Mouse (Mus musculus): ENCODE measurements at regions not wholly inside any gene's neighbourhood (a gene's known extent, or its start where the extent isn't known, plus 50 kb on each side); places are given as distances from the start of the nearest gene placed in this dataset.

GRCm38 (mm10) chr8:76182520-76182919, 716.7 kb upstream of the Nr3c2 start:
- ATAC-seq (replicated peaks; ENCODE audit: insufficient number of reproducible peaks, low FRiP score, low TSS enrichment, low read depth) (no peak), DNase-seq (ENCODE audit: low spot score) (no peak)
- no peaks in the 10 kb centered on the region for H3K4me1 ChIP-seq (ENCODE audit: control insufficient read depth, insufficient read depth, low read length)
- WGBS: 82% methylated on average over 3 of the region's 3 CpGs
- no peak overlapping the region for H3K9ac ChIP-seq (replicated peaks; ENCODE audit: low read length)
- H3K4me3 ChIP-seq (ENCODE audit: low read depth, low read length): no peak overlapping the region
- H3K4me2 ChIP-seq (ENCODE audit: low read depth, low read length): no peak overlapping the region
- H3K27me3 ChIP-seq (ENCODE audit: control insufficient read depth, insufficient read depth, low read length): no peaks in the 10 kb centered on the region
- H3K36me3 ChIP-seq (replicated peaks; ENCODE audit: control insufficient read depth, insufficient read depth, low read depth, low read length): no peaks in the 10 kb centered on the region
- no peak overlapping the region for H3K27ac ChIP-seq (replicated peaks; ENCODE audit: low read depth, low read length)
- no peaks in the 10 kb centered on the region for H3K9me3 ChIP-seq (replicated peaks; ENCODE audit: control insufficient read depth, low read length)

- ATAC-seq (replicated peaks; ENCODE audit: insufficient number of reproducible peaks, low FRiP score, low TSS enrichment, low read depth): no peak
Measured at GRCm38 (mm10) chr8:76183836-76184235, 715.4 kb upstream of the Nr3c2 start.

GRCm38 (mm10) chr8:76187293-76187692, 711.9 kb upstream of the Nr3c2 start:
- H3K36me3 ChIP-seq (replicated peaks; ENCODE audit: control insufficient read depth, insufficient read depth, low read depth, low read length): no peaks in the 10 kb centered on the region
- H3K27ac ChIP-seq (replicated peaks; ENCODE audit: low read depth, low read length): no peak overlapping the region
- ATAC-seq (replicated peaks; ENCODE audit: insufficient number of reproducible peaks, low FRiP score, low TSS enrichment, low read depth) (no peak), DNase-seq (ENCODE audit: low spot score) (no peak)
- no peak overlapping the region for H3K9ac ChIP-seq (replicated peaks; ENCODE audit: low read length)
- no peaks in the 10 kb centered on the region for H3K4me1 ChIP-seq (ENCODE audit: control insufficient read depth, insufficient read depth, low read length)
- H3K9me3 ChIP-seq (replicated peaks; ENCODE audit: control insufficient read depth, low read length): no peaks in the 10 kb centered on the region
- H3K4me2 ChIP-seq (ENCODE audit: low read depth, low read length): no peak overlapping the region
- no peak overlapping the region for H3K4me3 ChIP-seq (ENCODE audit: low read depth, low read length)
- WGBS: 83% methylated on average over 5 of the region's 5 CpGs
- no peaks in the 10 kb centered on the region for H3K27me3 ChIP-seq (ENCODE audit: control insufficient read depth, insufficient read depth, low read length)

More at GRCm38 (mm10) chr8:76183836-76184235, 715.4 kb upstream of the Nr3c2 start:
- Histone ChIP-seq H3K36me3 (replicated peaks; ENCODE audit: control insufficient read depth, insufficient read depth, low read depth, low read length) (no peaks in the 10 kb centered on the region), H3K4me3 (ENCODE audit: low read depth, low read length) (no peak overlapping the region), H3K4me2 (ENCODE audit: low read depth, low read length) (no peak overlapping the region), H3K9me3 (replicated peaks; ENCODE audit: control insufficient read depth, low read length) (no peaks in the 10 kb centered on the region), H3K27me3 (ENCODE audit: control insufficient read depth, insufficient read depth, low read length) (no peaks in the 10 kb centered on the region), H3K4me1 (ENCODE audit: control insufficient read depth, insufficient read depth, low read length) (no peaks in the 10 kb centered on the region), H3K9ac (replicated peaks; ENCODE audit: low read length) (no peak overlapping the region), H3K27ac (replicated peaks; ENCODE audit: low read depth, low read length) (no peak overlapping the region)
- DNase-seq (ENCODE audit: low spot score): no peak

- no peak overlapping the region for H3K9ac ChIP-seq (replicated peaks; ENCODE audit: low read length)
- H3K9me3 ChIP-seq (replicated peaks; ENCODE audit: control insufficient read depth, low read length): no peaks in the 10 kb centered on the region
- 86% methylated on average over 4 of the region's 4 CpGs for WGBS
- ATAC-seq (replicated peaks; ENCODE audit: insufficient number of reproducible peaks, low FRiP score, low TSS enrichment, low read depth) (no peak), DNase-seq (ENCODE audit: low spot score) (no peak)
- no peak overlapping the region for H3K4me3 ChIP-seq (ENCODE audit: low read depth, low read length)
- no peak overlapping the region for H3K27ac ChIP-seq (replicated peaks; ENCODE audit: low read depth, low read length)
- H3K4me2 ChIP-seq (ENCODE audit: low read depth, low read length): no peak overlapping the region
- no peaks in the 10 kb centered on the region for H3K27me3 ChIP-seq (ENCODE audit: control insufficient read depth, insufficient read depth, low read length)
- H3K36me3 ChIP-seq (replicated peaks; ENCODE audit: control insufficient read depth, insufficient read depth, low read depth, low read length): no peaks in the 10 kb centered on the region
- no peaks in the 10 kb centered on the region for H3K4me1 ChIP-seq (ENCODE audit: control insufficient read depth, insufficient read depth, low read length)
Measured at GRCm38 (mm10) chr8:76211891-76212290, 687.4 kb upstream of the Nr3c2 start.

GRCm38 (mm10) chr8:76217819-76218580, 681.2 kb upstream of the Nr3c2 start:
- no peak for DNase-seq (ENCODE audit: low spot score)
- Histone ChIP-seq H3K4me1 (ENCODE audit: control insufficient read depth, insufficient read depth, low read length) (no peaks in the 10 kb centered on the region), H3K4me2 (ENCODE audit: low read depth, low read length) (no peak overlapping the region), H3K36me3 (replicated peaks; ENCODE audit: control insufficient read depth, insufficient read depth, low read depth, low read length) (no peaks in the 10 kb centered on the region), H3K9ac (replicated peaks; ENCODE audit: low read length) (no peak overlapping the region), H3K27ac (replicated peaks; ENCODE audit: low read depth, low read length) (no peak overlapping the region), H3K9me3 (replicated peaks; ENCODE audit: control insufficient read depth, low read length) (no peaks in the 10 kb centered on the region), H3K27me3 (ENCODE audit: control insufficient read depth, insufficient read depth, low read length) (no peaks in the 10 kb centered on the region), H3K4me3 (ENCODE audit: low read depth, low read length) (no peak overlapping the region)
- ATAC-seq (replicated peaks; ENCODE audit: insufficient number of reproducible peaks, low FRiP score, low TSS enrichment, low read depth): no peak
- WGBS: 76% methylated on average over 4 of the region's 4 CpGs

GRCm38 (mm10) chr8:76230847-76231246, 668.4 kb upstream of the Nr3c2 start:
- Histone ChIP-seq H3K27me3 (ENCODE audit: control insufficient read depth, insufficient read depth, low read length) (no peaks in the 10 kb centered on the region), H3K9ac (replicated peaks; ENCODE audit: low read length) (no peak overlapping the region), H3K36me3 (replicated peaks; ENCODE audit: control insufficient read depth, insufficient read depth, low read depth, low read length) (no peaks in the 10 kb centered on the region), H3K27ac (replicated peaks; ENCODE audit: low read depth, low read length) (no peak overlapping the region), H3K4me3 (ENCODE audit: low read depth, low read length) (no peak overlapping the region), H3K4me1 (ENCODE audit: control insufficient read depth, insufficient read depth, low read length) (no peaks in the 10 kb centered on the region), H3K9me3 (replicated peaks; ENCODE audit: control insufficient read depth, low read length) (no peaks in the 10 kb centered on the region), H3K4me2 (ENCODE audit: low read depth, low read length) (no peak overlapping the region)
- no peak for DNase-seq (ENCODE audit: low spot score)
- ATAC-seq (replicated peaks; ENCODE audit: insufficient number of reproducible peaks, low FRiP score, low TSS enrichment, low read depth): no peak
- WGBS: 52% methylated on average over 1 of the region's 1 CpGs

- 76% methylated on average over 3 of the region's 3 CpGs for WGBS
- H3K4me2 ChIP-seq (ENCODE audit: low read depth, low read length): no peak overlapping the region
- no peak for ATAC-seq (replicated peaks; ENCODE audit: insufficient number of reproducible peaks, low FRiP score, low TSS enrichment, low read depth)
Measured at GRCm38 (mm10) chr8:76249194-76249593, 650.0 kb upstream of the Nr3c2 start.

GRCm38 (mm10) chr8:76252161-76253010, 646.9 kb upstream of the Nr3c2 start:
- H3K9me3 ChIP-seq (replicated peaks; ENCODE audit: control insufficient read depth, low read length): no peaks in the 10 kb centered on the region
- H3K4me2 ChIP-seq (ENCODE audit: low read depth, low read length): no peak overlapping the region
- H3K36me3 ChIP-seq (replicated peaks; ENCODE audit: control insufficient read depth, insufficient read depth, low read depth, low read length): no peaks in the 10 kb centered on the region
- no peaks in the 10 kb centered on the region for H3K4me1 ChIP-seq (ENCODE audit: control insufficient read depth, insufficient read depth, low read length)
- no peak overlapping the region for H3K4me3 ChIP-seq (ENCODE audit: low read depth, low read length)
- no peak overlapping the region for H3K27ac ChIP-seq (replicated peaks; ENCODE audit: low read depth, low read length)
- DNase-seq (ENCODE audit: low spot score): no peak
- H3K27me3 ChIP-seq (ENCODE audit: control insufficient read depth, insufficient read depth, low read length): no peaks in the 10 kb centered on the region
- H3K9ac ChIP-seq (replicated peaks; ENCODE audit: low read length): no peak overlapping the region
- WGBS: 74% methylated on average over 9 of the region's 9 CpGs
- ATAC-seq (replicated peaks; ENCODE audit: insufficient number of reproducible peaks, low FRiP score, low TSS enrichment, low read depth): no peak

More at GRCm38 (mm10) chr8:76249194-76249593, 650.0 kb upstream of the Nr3c2 start:
- H3K9me3 ChIP-seq (replicated peaks; ENCODE audit: control insufficient read depth, low read length): no peaks in the 10 kb centered on the region
- H3K27ac ChIP-seq (replicated peaks; ENCODE audit: low read depth, low read length): no peak overlapping the region
- no peaks in the 10 kb centered on the region for H3K36me3 ChIP-seq (replicated peaks; ENCODE audit: control insufficient read depth, insufficient read depth, low read depth, low read length)
- no peak for DNase-seq (ENCODE audit: low spot score)
- H3K4me3 ChIP-seq (ENCODE audit: low read depth, low read length): no peak overlapping the region
- H3K9ac ChIP-seq (replicated peaks; ENCODE audit: low read length): no peak overlapping the region
- H3K27me3 ChIP-seq (ENCODE audit: control insufficient read depth, insufficient read depth, low read length): no peaks in the 10 kb centered on the region
- no peaks in the 10 kb centered on the region for H3K4me1 ChIP-seq (ENCODE audit: control insufficient read depth, insufficient read depth, low read length)
